Mouse (Mus musculus) liver (tissue): ENCODE data around the gene Dnah3.

Experiments used
- DNase-seq: peaks from one replicate; pipeline ENCODE4 v3.0.0-alpha.2; 2020; ENCODE audit warnings: mixed read lengths

Dnah3 gene

DNA sequence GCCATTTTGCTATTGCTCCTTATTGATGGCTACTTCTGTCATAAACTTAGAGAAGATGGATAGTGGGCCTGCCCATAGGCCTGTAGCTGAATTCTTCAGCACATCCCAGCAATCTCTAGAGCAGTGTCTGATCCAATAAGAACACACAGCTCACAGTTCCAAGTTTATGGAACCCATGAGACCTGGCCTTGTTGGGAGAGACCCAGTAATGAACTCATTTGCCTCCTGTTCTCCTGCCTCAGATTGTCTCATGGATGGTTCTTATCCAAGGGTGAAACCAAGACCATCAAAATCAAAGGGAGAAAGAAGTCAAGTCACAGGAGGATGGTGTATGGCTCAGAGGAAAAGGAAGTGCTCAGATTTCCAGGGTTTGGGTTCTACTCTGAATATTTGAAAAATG, 44.6 kb downstream of the Dnah3 start:
- DNase-seq: no peak

GRCm38 (mm10) chr7:120043990-120044389, 51.1 kb downstream of the Dnah3 start:
- DNase-seq: no peak

- no peak for DNase-seq
Measured at GRCm38 (mm10) chr7:120036422-120036821, 58.7 kb downstream of the Dnah3 start.

- DNase-seq: no peak
Measured at GRCm38 (mm10) chr7:120034996-120035395, 60.1 kb downstream of the Dnah3 start.

DNA sequence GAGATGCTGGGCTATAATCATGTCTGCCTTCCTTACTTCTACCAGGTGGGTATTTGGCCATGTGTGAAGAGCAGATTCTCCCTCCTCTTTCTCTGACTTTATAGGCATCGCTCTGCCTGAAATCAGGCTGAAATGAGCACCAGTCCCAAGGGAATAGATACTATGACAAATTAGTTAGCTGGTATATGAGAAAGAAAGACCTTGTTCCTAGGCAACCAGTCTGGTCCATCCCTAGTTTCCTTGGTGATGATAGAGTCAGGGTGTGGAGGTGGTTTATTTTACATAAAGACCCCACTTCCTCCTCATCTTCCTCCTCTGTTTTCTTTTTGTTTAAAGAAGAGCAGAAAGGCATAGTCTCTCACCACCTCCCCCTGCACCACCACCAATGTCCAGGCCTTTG, 60.5 kb downstream of the Dnah3 start:
- DNase-seq: no peak

GRCm38 (mm10) chr7:120028669-120029068, 66.4 kb downstream of the Dnah3 start:
- no peak for DNase-seq

- no peak for DNase-seq
Measured at GRCm38 (mm10) chr7:119997066-119997465, 98.0 kb downstream of the Dnah3 start.

DNA sequence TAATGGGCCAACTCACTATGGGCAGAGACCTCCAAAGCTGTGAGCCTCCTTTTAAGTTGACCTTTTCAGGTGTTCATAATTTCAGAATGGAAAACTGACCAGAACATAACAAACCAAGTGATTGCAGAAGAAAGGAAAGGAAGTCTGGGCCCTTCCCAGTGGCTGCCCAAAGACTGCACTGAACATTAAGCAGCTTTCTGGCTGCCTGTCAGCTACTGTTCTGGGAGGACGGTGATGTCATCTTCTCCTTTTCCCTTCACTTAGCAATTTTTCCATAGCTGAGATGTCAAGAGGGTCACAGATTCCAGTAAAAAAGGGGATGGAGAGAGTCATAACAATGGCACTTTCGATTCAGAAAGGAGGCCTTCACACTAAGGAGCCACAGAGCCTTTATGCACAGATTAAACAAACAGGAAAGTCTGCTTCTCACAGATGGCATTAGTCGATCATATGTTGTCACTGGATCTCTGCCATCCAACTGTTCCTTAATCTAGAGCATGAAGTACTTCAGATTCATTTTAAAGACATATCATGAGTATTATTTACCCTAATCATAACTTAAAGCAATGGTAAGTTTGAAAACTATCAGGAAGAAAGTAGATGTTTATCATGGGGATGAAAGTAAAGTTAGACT, 109.7 kb downstream of the Dnah3 start:
- DNase-seq: no peak

DNA sequence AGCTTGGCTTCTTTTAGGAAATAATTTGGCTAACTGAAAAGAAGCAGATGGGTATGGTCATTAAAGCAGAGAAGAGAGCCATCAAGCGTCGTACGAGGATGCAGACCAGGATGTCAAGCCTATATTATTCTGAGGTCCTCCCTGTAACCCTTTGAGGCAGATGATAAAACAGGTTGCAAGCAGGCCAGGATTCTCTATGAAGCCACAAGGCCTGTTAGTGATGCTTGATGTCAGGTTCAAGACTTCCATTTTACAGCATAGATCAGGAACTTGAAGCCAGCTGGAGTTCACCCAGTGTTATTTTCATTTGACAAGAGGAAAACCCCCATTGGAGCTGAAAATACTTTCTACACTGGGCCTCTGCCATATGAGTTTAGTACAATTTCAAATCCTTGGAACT, 114.9 kb downstream of the Dnah3 start:
- DNase-seq: no peak

- no peak for DNase-seq
Measured at GRCm38 (mm10) chr7:119978576-119978975, 116.5 kb downstream of the Dnah3 start.

- no peak for DNase-seq
Measured at GRCm38 (mm10) chr7:119977574-119977973, 117.5 kb downstream of the Dnah3 start.

DNA sequence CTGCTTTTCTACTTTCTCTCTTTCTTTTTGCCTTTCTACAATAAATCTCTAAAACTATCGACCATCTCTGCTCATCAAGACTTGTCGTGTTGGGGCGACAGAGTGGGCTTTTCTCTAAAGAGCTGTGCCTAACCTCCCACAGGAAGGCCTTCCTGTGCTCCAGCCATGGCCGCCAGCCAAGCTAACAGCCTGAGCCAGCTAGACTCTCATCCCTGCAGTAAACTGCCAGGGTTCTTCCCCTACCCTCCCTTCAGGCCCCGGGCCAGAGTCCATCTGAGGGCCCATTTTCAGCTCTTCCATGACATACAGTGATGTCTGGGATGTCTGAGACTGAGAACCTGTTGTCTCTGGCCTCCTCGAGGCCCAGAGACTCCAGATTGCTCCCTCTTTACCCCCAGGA, 118.8 kb downstream of the Dnah3 start:
- DNase-seq: no peak

GRCm38 (mm10) chr7:119974214-119974613, 120.9 kb downstream of the Dnah3 start:
- DNase-seq: no peak

GRCm38 (mm10) chr7:119969320-119969719, 125.8 kb downstream of the Dnah3 start:
- no peak for DNase-seq

GRCm38 (mm10) chr7:119965651-119966395, 129.3 kb downstream of the Dnah3 start:
- DNase-seq: no peak

GRCm38 (mm10) chr7:119965205-119965604, 129.9 kb downstream of the Dnah3 start:
- DNase-seq: no peak

DNA sequence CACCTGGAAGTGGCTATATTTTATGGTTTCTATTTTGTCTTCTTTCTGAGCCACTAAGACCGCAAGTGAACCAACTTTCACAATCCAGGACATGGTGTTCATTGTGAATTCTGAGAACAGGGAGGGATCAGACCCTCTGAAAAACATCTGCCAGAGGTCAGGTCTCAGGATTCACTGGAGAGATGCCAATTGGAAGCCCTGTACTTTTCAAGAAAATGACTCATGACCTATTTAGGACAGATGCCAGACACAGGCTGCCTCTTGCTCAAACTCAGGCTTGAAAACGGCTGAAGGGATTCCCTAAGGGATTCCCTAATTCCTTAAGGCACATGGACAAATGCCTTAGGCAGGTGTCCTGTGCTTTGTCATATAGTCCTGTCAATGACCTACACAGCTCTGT, 134.0 kb downstream of the Dnah3 start:
- no peak for DNase-seq

DNA sequence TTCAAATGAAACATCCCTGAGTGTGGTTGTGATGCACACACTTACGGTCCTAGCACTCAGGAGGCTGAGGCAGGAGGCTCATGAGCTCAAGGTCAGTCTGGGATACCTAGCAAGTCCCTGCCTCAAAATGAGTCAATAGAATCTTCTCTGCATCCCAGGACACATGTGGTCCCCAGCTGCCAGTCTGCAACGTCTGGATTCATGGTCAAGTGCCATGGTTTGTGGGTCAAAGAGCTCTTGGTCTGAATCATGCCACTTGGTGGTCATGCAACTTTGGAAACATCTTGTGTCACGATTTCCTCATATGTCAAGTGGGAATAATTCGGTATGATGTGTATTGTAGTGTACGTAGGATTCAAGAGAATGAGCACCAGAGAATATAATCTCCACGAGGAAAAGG, 134.5 kb downstream of the Dnah3 start:
- DNase-seq: no peak

DNA sequence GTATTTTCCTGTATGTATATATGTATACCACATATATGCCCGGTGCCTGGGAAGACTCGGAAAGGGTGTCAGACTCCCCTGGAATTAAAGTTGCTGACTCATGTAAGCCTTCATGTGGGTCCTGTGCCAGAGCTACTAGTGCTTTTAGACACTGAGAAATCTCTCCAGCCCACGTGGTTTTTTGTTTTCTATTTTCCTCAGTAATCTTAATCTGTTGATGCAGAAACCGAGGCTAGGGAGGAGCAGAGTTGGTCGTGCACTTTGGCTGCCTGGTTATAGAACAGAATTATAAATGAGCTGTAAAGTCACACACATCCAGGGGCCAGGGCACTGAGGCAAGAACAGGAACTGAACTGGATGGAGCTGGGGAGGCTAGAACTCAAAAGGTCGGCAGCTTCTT, 135.1 kb downstream of the Dnah3 start:
- DNase-seq: no peak

GRCm38 (mm10) chr7:119959491-119959890, 135.6 kb downstream of the Dnah3 start:
- DNase-seq: no peak

DNA sequence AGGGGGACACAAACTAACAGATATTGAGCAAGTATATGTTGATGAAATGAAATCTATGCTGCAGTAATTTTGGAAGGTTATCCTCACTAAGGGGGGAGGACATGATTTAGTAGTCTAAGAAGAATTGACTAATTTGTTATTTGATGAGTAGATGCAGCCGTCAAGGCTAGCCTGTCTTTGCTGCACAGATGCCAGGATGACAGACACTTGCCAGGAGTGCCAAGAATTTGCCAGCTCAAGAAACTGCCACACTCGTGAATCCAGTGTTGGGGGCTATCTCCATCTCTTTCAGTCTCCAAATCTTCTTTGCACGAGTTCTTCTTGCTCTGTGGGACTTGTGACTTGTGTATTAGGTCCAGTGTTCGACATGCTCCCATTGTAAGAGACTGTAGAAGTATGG, 136.0 kb downstream of the Dnah3 start:
- no peak for DNase-seq

GRCm38 (mm10) chr7:119957421-119957820, 137.7 kb downstream of the Dnah3 start:
- no peak for DNase-seq

- DNase-seq: no peak
Measured at GRCm38 (mm10) chr7:119954047-119954446, 141.0 kb downstream of the Dnah3 start.

DNA sequence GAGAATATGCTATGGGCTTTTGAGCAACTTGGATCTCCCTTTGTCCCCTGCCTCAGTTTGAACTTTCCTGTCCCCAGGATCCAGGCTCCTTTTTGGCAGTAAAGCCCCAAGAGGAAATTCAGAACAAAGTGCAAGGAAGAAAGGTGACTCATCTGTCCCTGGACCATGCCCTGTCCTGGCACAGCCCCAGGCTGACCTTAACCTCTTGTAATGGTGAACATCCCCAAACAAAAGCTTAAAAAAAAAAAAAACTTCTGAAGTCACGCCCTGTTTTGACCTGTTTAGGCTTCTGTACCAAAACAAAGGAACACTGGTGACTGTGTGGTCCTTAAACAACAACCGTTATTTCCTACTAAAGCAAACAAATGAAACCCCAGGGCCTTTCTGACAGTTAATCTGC, 153.5 kb downstream of the Dnah3 start:
- no peak for DNase-seq

GRCm38 (mm10) chr7:119937036-119937435, 158.0 kb downstream of the Dnah3 start:
- no peak for DNase-seq
